Mouse (Mus musculus): Measurements from ENCODE around the gene Cryba1. TPM values are rescaled to one million over a fixed set of nuclear protein-coding genes. Genes with fewer than 3 reads are reported as not detected.

Cryba1 gene
- polyA plus RNA-seq (2021; fragmentation: Nextera tagmentation), result 0.26 TPM in 1 of 2 replicates, not detected in the other
- long read RNA-seq, experiment 1, partial matches to known transcripts, result 0 of 1 reads
- long read RNA-seq, experiment 1, other reads (novel, unspliced or antisense), result 0 of 1 reads
- long read RNA-seq, experiment 2, result 0 reads

DNA sequence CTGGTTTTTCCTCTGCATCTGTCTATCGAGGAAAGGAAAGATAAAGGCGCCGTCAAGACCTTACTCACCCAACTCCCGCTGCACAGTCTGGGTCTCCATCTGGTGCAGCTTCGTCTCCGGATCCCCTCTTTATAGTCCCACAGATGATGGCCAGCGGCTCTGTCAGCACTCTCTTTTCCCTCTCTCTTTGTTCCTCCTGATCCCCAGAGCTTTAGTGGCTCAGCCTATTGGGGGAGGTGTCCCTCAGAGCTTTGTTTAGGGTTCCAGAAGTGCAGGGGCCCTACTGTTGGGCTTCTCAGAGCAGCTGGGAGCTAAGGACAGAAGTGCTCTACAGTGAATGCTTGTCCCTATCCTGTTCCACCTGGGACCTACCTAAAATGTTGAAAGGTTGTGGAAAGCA lies at the start of gene Cryba1:
Gene Cryba1 (minus strand): TSS at position 101 of the 400 bp plus-strand sequence.

DNA sequence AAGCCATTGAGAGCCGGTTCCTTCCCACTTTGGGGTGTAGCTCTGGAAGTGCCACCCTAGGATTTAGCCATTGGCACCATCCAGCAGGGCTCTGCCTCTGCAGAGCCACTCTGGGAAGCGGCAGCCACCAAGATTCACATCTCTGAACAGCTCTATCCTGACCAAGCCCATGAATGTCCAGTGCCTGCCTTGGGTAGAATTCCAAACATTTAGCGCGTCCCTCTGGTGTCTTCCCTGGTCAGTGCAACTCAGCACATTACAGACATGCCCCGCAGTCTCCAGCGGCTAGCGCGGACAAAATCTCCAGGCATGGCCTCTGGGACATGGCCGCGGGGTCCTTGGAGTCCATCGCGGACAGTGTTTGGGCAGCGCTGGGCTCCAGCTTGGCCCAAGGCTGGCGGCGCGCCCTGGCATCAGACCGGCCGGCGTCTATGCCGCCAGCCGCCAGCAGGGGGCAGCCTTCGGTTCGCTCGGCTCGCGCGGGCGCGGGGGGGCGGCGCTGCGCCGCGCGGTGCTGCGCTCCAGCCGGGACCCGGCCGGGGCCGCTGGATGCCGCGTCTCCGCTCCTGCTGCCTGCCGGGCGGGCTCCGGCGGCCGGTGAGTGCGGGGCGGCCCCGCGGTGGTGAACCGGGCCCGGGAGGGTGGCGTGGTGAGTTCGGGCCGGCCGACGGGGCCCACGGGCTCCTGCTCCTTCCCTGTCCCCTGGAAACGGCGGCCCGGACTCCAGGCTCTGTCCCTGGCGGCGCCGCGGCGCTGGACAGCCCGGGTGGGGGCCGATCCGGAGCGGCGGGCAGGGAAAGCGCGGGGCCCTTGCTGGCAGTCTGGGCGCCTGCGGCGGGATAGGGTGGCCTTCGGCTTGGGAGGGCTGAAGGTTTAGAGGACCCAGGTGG lies 37.9 kb upstream of the Cryba1 start, which contains the start of gene Myo18a:
Gene Myo18a (plus strand): TSS at position 464 of the 890 bp plus-strand sequence.

DNA sequence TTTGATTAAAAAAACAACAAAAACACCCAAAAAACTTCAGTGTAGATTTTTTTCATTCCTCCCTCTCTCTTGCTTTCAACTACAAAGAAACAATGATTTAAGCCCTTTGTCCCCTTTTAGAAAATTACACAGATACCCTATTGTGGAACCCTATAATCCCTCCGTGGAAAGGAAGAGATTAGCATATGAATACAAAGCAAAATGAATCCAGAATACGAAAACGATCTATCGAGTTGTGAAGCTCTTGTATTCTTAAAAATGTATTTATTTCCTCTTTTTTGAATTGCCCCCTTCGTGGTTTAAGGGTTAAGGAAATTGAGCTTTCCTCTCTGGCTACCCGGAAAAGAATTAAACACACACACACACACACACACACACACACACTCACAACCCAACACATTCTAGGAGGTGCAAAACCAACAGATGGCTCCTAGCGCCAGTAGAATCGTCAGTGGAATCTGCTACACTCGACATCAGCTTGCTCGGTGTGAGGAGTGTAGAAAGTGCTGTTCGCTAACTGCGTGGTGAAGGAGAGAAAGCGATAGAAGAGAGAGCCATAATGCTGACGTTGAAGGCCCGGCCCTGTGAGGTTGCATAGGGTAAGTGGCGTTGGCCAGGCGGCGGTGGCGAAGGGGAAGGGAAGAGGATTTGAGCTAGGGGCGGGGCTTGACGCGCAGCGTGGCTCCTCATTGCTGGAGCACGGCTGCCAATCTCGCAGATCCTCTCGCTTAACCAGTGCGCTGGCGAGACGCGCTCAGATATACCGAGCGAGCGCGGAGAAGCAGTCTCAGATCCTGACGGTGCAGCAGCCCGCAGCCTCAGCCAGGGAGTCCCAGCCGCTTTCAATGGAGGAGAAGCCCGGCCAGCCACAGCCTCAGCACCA lies 39.5 kb downstream of the Cryba1 start, which contains the start of gene Nufip2:
Gene Nufip2 (plus strand): TSS at position 773 of the 883 bp plus-strand sequence.

Other genes starting within 250 kb of the Cryba1 start
- 4.7 and 5.5 TPM in 2 replicates for gene Ankrd13b, start 235.6 kb downstream of the Cryba1 start, polyA plus RNA-seq (2021; fragmentation: Nextera tagmentation)
- gene Git1, start 231.7 kb downstream of the Cryba1 start, polyA plus RNA-seq (2021; fragmentation: Nextera tagmentation), result 31.1 and 36.5 TPM in 2 replicates
- 1.4 and 1.5 TPM in 2 replicates for gene Abhd15, start 210.2 kb downstream of the Cryba1 start, polyA plus RNA-seq (2021; fragmentation: Nextera tagmentation)
- gene Trp53i13, start 209.3 kb downstream of the Cryba1 start, polyA plus RNA-seq (2021; fragmentation: Nextera tagmentation), result 12.3 and 13.9 TPM in 2 replicates
- gene Gm10392, start 206.1 kb downstream of the Cryba1 start, polyA plus RNA-seq (2021; fragmentation: Nextera tagmentation), result not detected in 2 replicates
- gene Taok1, start 117.5 kb downstream of the Cryba1 start, polyA plus RNA-seq (2021; fragmentation: Nextera tagmentation), result 8.7 and 18.8 TPM in 2 replicates
- gene Nufip2, start 39.1 kb downstream of the Cryba1 start, polyA plus RNA-seq (2021; fragmentation: Nextera tagmentation), result 5.9 and 6.2 TPM in 2 replicates
- 18.8 and 20.7 TPM in 2 replicates for gene Myo18a, start 38.0 kb upstream of the Cryba1 start, polyA plus RNA-seq (2021; fragmentation: Nextera tagmentation)
- gene Gm10277, start 62.5 kb upstream of the Cryba1 start, polyA plus RNA-seq (2021; fragmentation: Nextera tagmentation), result 0.06 TPM in 1 of 2 replicates, not detected in the other
- gene Pipox, start 168.8 kb upstream of the Cryba1 start, polyA plus RNA-seq (2021; fragmentation: Nextera tagmentation), result 0.74 and 1.2 TPM in 2 replicates
- gene Sez6, start 205.5 kb upstream of the Cryba1 start, polyA plus RNA-seq (2021; fragmentation: Nextera tagmentation), result 56.3 and 84.5 TPM in 2 replicates

All from layer of hippocampus, adult 6 months (tissue).